Mouse (Mus musculus) layer of hippocampus, postnatal 10 days (tissue): Measurements from ENCODE around the gene Kctd7. TPM values are rescaled to one million over a fixed set of nuclear protein-coding genes. Genes with fewer than 3 reads are reported as not detected.

ENCODE experiments used
- DNase-seq, 2 experiments: peaks; one replicate each; pipeline ENCODE4 v3.0.0; 2021; ENCODE audit warnings: low spot score in 2 of 2
- long read RNA-seq: library from polyadenylated mRNA; stranded (forward); transcript quantifications from one replicate; pipeline ENCODE4 v2.0.0, GENCODE M21; 2023
- total RNA-seq, 2 experiments: library from RNA; stranded (reverse); gene quantifications; 2 replicates each; pipeline ENCODE4 v1.2.3; 2021

Gene Kctd7
- total RNA-seq: 10 to 100 TPM; 13.1 to 14.0 TPM
- long read RNA-seq, full-length matches to known transcripts: 7 of 13 reads
- long read RNA-seq, partial matches to known transcripts: 4 of 13 reads
- long read RNA-seq, other reads (novel, unspliced or antisense): 2 of 13 reads

- peak; percentile 95 to 96 for DNase-seq
Observed at GRCm38 (mm10) chr5:130144334-130145312, at the start of gene Kctd7. TSS of gene Kctd7 (plus strand) at chr5:130144861.

- no peak for DNase-seq
Observed at GRCm38 (mm10) chr5:130096754-130097153, 47.9 kb upstream of the Kctd7 start.

- no peak for DNase-seq
Observed at GRCm38 (mm10) chr5:130097837-130098236, 46.8 kb upstream of the Kctd7 start.

GRCm38 (mm10) chr5:130101724-130102123 is 42.9 kb upstream of the Kctd7 start:
- DNase-seq: no peak

- no peak for DNase-seq
Observed at GRCm38 (mm10) chr5:130109348-130109747, 35.3 kb upstream of the Kctd7 start.

- no peak for DNase-seq
Observed at GRCm38 (mm10) chr5:130110632-130111464, 33.8 kb upstream of the Kctd7 start.

- DNase-seq: no peak
Observed at GRCm38 (mm10) chr5:130112653-130113052, 32.0 kb upstream of the Kctd7 start.

- no peak for DNase-seq
Observed at GRCm38 (mm10) chr5:130116116-130116515, 28.5 kb upstream of the Kctd7 start.

- no peak for DNase-seq
Observed at GRCm38 (mm10) chr5:130116857-130117256, 27.8 kb upstream of the Kctd7 start.

GRCm38 (mm10) chr5:130117932-130118331 is 26.7 kb upstream of the Kctd7 start:
- no peak for DNase-seq

GRCm38 (mm10) chr5:130119236-130119635 is 25.4 kb upstream of the Kctd7 start:
- no peak for DNase-seq

GRCm38 (mm10) chr5:130120070-130120736 is 24.5 kb upstream of the Kctd7 start:
- DNase-seq: no peak

GRCm38 (mm10) chr5:130120904-130121303 is 23.8 kb upstream of the Kctd7 start:
- DNase-seq: no peak

- DNase-seq: no peak
Observed at GRCm38 (mm10) chr5:130122355-130122754, 22.3 kb upstream of the Kctd7 start.

- no peak for DNase-seq
Observed at GRCm38 (mm10) chr5:130124271-130124670, 20.4 kb upstream of the Kctd7 start.

- no peak for DNase-seq
Observed at GRCm38 (mm10) chr5:130128686-130129523, 15.8 kb upstream of the Kctd7 start.

- no peak for DNase-seq
Observed at GRCm38 (mm10) chr5:130129524-130129793, 15.2 kb upstream of the Kctd7 start.

- no peak for DNase-seq
Observed at GRCm38 (mm10) chr5:130136597-130136996, 8.1 kb upstream of the Kctd7 start.

GRCm38 (mm10) chr5:130139393-130139792 is 5.3 kb upstream of the Kctd7 start:
- peak; percentile 83 for DNase-seq

GRCm38 (mm10) chr5:130141138-130141537 is 3.5 kb upstream of the Kctd7 start:
- no peak for DNase-seq
